Mouse (Mus musculus) lung, embryonic 14.5 days (tissue): ENCODE measurements around the gene Smim24. TPM values are rescaled to one million over a fixed set of nuclear protein-coding genes. Genes with fewer than 3 reads are reported as not detected.

Source experiments
- ATAC-seq: fragments of 200-750 bp; cut with Nextera tagmentation; 2 replicates; pipeline ENCODE4 v1.8.0; 2017; ENCODE audit warnings: mild to moderate bottlenecking, moderate TSS enrichment, moderate library complexity; ENCODE audit not compliant: insufficient read depth
- DNase-seq: peaks from one replicate; pipeline ENCODE4 v3.0.0-alpha.2; 2015
- H3K27ac ChIP-seq: fragments of 300-500 bp; sonication (generic); 2 replicates; pipeline ENCODE4 v1.5.1; 2014; ENCODE audit warnings: low read depth, mild to moderate bottlenecking, moderate library complexity
- H3K27me3 ChIP-seq: fragments of 300-500 bp; sonication (generic); 2 replicates; pipeline ENCODE4 v1.6.1; 2014; ENCODE audit warnings: low read length, control low read depth; ENCODE audit not compliant: insufficient read depth
- H3K36me3 ChIP-seq: fragments of 300-500 bp; sonication (generic); 2 replicates; pipeline ENCODE4 v1.6.1; 2014; ENCODE audit warnings: control low read depth; ENCODE audit not compliant: insufficient read depth
- H3K4me1 ChIP-seq: fragments of 300-500 bp; sonication (generic); 2 replicates; pipeline ENCODE4 v1.6.1; 2014; ENCODE audit warnings: antibody characterized with exemption, control low read depth; ENCODE audit not compliant: insufficient read depth
- H3K4me2 ChIP-seq: fragments of 300-500 bp; sonication (generic); 2 replicates; pipeline ENCODE4 v1.6.1; 2014; ENCODE audit warnings: mild to moderate bottlenecking
- H3K4me3 ChIP-seq: fragments of 300-500 bp; sonication (generic); 2 replicates; pipeline ENCODE4 v1.5.1; 2014; ENCODE audit warnings: low read depth, low read length
- H3K9ac ChIP-seq: fragments of 300-500 bp; sonication (generic); 2 replicates; pipeline ENCODE4 v1.6.1; 2014
- H3K9me3 ChIP-seq: fragments of 300-500 bp; sonication (generic); 2 replicates; pipeline ENCODE4 v1.6.1; 2016; ENCODE audit warnings: low read depth, low read length, control low read depth
- CTCF ChIP-seq: IDR thresholded peaks from 2 replicates; pipeline ENCODE4 v1.5.1; 2016; ENCODE audit warnings: antibody characterized with exemption, low read depth
- WGBS: fragments of 180-500 bp; shearing (Covaris S2); extraction: QIAGEN DNeasy Blood & Tissue Kit; methylation state at CpG from one replicate; pipeline ENCODE4 v1.1.7; 2014; 5-methylcytosine and 5-hydroxymethylcytosine counted together
- polyA plus RNA-seq: library from polyadenylated mRNA; unstranded; fragments of >200 nt; fragmentation: Nextera tagmentation; extraction: Ambion mirVana; gene quantifications from 2 replicates; pipeline ENCODE4 v1.2.1, GENCODE M21; 2014

Smim24 gene
- polyA plus RNA-seq, 1 experiment from 2014 or later = 3.3 TPM

GRCm38 (mm10) chr10:81377362-81377664 is 15.5 kb upstream of the Smim24 start:
- Histone ChIP-seq H3K36me3 (peaks cover 42% of the 10 kb centered on the region), H3K4me3 (peak overlapping the region; percentile 89), H3K4me2 (peak overlapping the region; percentile 71), H3K27me3 (no peaks in the 10 kb centered on the region), H3K9ac (peak overlapping the region; percentile 95), H3K9me3 (no peaks in the 10 kb centered on the region), H3K27ac (peak overlapping the region; percentile 83), H3K4me1 (peaks cover 9% of the 10 kb centered on the region)
- DNase-seq = no peak
- no peak for ATAC-seq
- no peak for TF ChIP-seq CTCF
- WGBS = 44% methylated on average over 2 of the region's 2 CpGs

- ATAC-seq (peak; percentile 62), DNase-seq (no peak)
- peaks cover 36% of the 10 kb centered on the region for H3K36me3 ChIP-seq
- H3K4me2 ChIP-seq = peak within 1 kb of the TSS; percentile 71
- no peaks in the 10 kb centered on the region for H3K9me3 ChIP-seq
- H3K27me3 ChIP-seq = no peaks in the 10 kb centered on the region
- TF ChIP-seq CTCF = no peak
- H3K9ac ChIP-seq = peak within 1 kb of the TSS; percentile 95
- peaks cover 9% of the 10 kb centered on the region for H3K4me1 ChIP-seq
- peak within 1 kb of the TSS; percentile 89 for H3K4me3 ChIP-seq
- 1% methylated on average over 49 of the region's 59 CpGs for WGBS
- H3K27ac ChIP-seq = peak within 1 kb of the TSS; percentile 83
Measured at GRCm38 (mm10) chr10:81377793-81378552, 14.9 kb upstream of the Smim24 start, which contains the start of gene Fzr1. TSS of gene Fzr1 (minus strand) at chr10:81378516.

DNA sequence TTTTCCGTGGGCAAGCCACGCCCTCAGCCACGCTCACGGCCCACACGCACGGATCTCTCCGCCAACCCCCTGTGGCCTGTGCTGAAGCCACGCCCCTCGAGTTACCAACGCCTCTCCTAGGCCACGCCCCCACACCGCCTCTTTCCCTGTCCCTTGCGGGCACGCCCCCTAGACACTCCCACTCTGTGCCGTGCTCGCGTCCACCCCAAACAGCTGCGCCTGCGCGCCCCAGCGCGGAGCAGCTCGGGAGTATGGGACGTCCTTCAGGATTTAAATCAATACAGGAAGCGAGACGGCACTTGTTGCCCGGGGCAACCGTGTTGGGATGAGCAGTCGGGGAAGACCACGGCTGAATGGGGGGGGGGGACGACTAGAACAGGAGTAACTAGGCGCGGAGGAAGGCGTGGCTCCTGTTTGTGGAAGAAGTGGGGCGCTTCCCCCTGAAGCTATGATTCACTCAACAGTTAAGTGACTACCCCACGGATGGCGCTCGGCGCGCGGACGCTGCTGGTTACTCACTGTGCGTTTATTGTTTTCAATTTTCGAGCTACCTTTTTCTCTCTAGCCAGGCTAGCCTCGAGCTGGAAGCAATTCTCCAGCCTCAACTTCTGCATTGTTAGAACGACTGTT is 14.2 kb upstream of the Smim24 start:
- peak; percentile 95 for ATAC-seq
- peaks cover 29% of the 10 kb centered on the region for H3K36me3 ChIP-seq

GRCm38 (mm10) chr10:81379183-81379553 is 13.7 kb upstream of the Smim24 start:
- H3K27ac ChIP-seq = peak overlapping the region; percentile 71
- peaks cover 24% of the 10 kb centered on the region for H3K36me3 ChIP-seq
- no peak for TF ChIP-seq CTCF
- peak overlapping the region; percentile 89 for H3K4me3 ChIP-seq
- H3K9me3 ChIP-seq = no peaks in the 10 kb centered on the region
- DNase-seq (no peak), ATAC-seq (0 out of 2 replicates have a peak, but pooled peaks have one; percentile 1)
- H3K27me3 ChIP-seq = no peaks in the 10 kb centered on the region
- peak overlapping the region; percentile 61 for H3K9ac ChIP-seq
- WGBS = 53% methylated on average over 3 of the region's 3 CpGs
- peaks cover 9% of the 10 kb centered on the region for H3K4me1 ChIP-seq
- H3K4me2 ChIP-seq = peak overlapping the region; percentile 71

More for the DNA sequence above, 14.2 kb upstream of the Smim24 start:
- 0% methylated on average over 45 of the region's 46 CpGs for WGBS
- Histone ChIP-seq H3K4me3 (peak overlapping the region; percentile 89), H3K9ac (peak overlapping the region; percentile 95), H3K4me2 (peak overlapping the region; percentile 71), H3K27ac (peak overlapping the region; percentile 71), H3K27me3 (no peaks in the 10 kb centered on the region), H3K9me3 (no peaks in the 10 kb centered on the region), H3K4me1 (peaks cover 9% of the 10 kb centered on the region)
- peak; percentile 100 for DNase-seq
- TF ChIP-seq CTCF = no peak

DNA sequence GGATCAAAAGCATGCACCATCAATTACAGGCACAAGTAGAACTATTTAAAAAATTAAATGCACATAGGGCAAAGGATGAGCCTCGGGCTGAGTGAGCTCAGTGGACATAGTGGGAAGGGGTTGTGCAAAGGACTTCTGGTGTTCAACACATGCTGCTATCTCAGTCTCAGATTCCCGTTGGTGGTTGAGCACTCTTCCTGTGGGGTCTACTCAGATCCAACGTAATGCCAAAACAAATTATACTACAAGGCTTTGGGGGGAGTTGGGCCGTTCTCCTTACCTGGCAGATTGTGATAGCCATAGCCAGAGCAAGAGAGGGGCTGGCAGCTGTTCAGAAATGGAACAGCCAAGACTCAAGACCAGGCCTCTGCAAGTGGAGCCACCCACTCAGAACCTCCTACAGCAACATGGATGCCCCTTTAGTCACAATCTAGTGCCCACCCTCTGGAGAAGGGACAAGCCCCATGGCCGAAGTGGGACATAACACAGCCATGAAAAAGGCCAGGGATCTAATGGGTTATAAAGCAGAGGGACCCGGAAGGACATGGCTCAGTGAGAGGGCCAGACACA is 13.0 kb upstream of the Smim24 start:
- H3K9me3 ChIP-seq = no peaks in the 10 kb centered on the region
- DNase-seq = no peak
- ATAC-seq = no peak
- WGBS = 86% methylated on average over 6 of the region's 6 CpGs
- no peaks in the 10 kb centered on the region for H3K27me3 ChIP-seq
- H3K9ac ChIP-seq = no peak overlapping the region
- peaks cover 9% of the 10 kb centered on the region for H3K4me1 ChIP-seq
- no peak overlapping the region for H3K4me2 ChIP-seq
- no peak for TF ChIP-seq CTCF
- no peak overlapping the region for H3K27ac ChIP-seq
- H3K4me3 ChIP-seq = no peak overlapping the region
- H3K36me3 ChIP-seq = peaks cover 17% of the 10 kb centered on the region

- TF ChIP-seq CTCF = no peak
- H3K36me3 ChIP-seq = peaks cover 15% of the 10 kb centered on the region
- WGBS = 40% methylated on average over 5 of the region's 5 CpGs
- H3K4me1 ChIP-seq = peaks cover 2% of the 10 kb centered on the region
- H3K4me3 ChIP-seq = no peak overlapping the region
- DNase-seq = peak; percentile 73
- H3K9ac ChIP-seq = 0 out of 2 replicates have a peak overlapping the region, but pooled peaks have one; percentile 20
- H3K9me3 ChIP-seq = no peaks in the 10 kb centered on the region
- H3K4me2 ChIP-seq = no peak overlapping the region
- no peaks in the 10 kb centered on the region for H3K27me3 ChIP-seq
- peak overlapping the region; percentile 80 for H3K27ac ChIP-seq
- no peak for ATAC-seq
Measured at GRCm38 (mm10) chr10:81382039-81382438, 10.8 kb upstream of the Smim24 start.
